Mouse (Mus musculus): ENCODE results near the gene App.

DNA sequence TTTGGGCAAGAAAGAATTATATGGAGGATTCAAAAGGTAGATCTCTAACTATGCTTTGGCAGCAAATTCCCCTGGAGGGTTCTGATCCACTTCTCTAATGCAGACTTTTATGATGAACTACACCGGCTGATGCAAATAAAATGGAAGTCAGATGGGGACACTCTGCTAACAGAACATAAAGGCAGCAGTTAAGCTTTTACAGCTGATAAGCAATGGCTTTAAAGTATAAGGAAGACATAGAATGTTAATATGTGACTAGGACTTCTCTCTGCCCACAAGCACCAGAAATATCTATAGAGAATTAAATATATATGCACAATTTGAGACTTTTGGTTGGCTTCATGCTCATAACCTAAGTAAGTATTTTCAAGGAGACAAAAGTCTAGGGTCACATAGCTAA, 81.4 kb downstream of the App start:
- TF ChIP-seq CTCF (IDR thresholded peaks at IDR 0.05; ENCODE audit: low read depth, low read length) (no peak), POLR2A (IDR thresholded peaks at IDR 0.05; ENCODE audit: borderline replicate concordance, low read depth, low read length) (no peak)

All from bone marrow macrophage, adult 2 months (primary cell).